Mouse (Mus musculus): ENCODE measurements at regions not wholly inside any gene's neighbourhood (a gene's known extent, or its start where the extent isn't known, plus 50 kb on each side); places are given as distances from the start of the nearest gene placed in this dataset.
"Not testable (repeated sequence)": the region's sequence is repeated elsewhere in the genome, so short reads cannot be mapped to it uniquely, and the experiment has no call there.

- in situ Hi-C loops (cut with MboI; ENCODE audit: low pct_unique_long_range_greater_than_20kb) = no loop called here
- ChIA-PET CTCF (no interaction called here), POLR2A (no interaction called here)
- TF ChIP-seq CTCF (IDR thresholded peaks at IDR 0.05) = no peak
- peaks cover 8% of the 10 kb centered on the region for H3K27me3 ChIP-seq
- ATAC-seq = no peak
- DNase-seq (ENCODE audit: low read depth, low spot score) = no peak
Observed at GRCm38 (mm10) chr10:23733679-23734078, 53.4 kb downstream of the Rps12 start.

GRCm38 (mm10) chr10:23725960-23726714 lies 60.9 kb downstream of the Rps12 start:
- POLR2A ChIA-PET; in situ Hi-C loops (cut with MboI; ENCODE audit: low pct_unique_long_range_greater_than_20kb); ATAC-seq; CTCF ChIA-PET; DNase-seq (ENCODE audit: low read depth, low spot score); H3K27me3 ChIP-seq: not testable (repeated sequence)

- ChIA-PET CTCF (no interaction called here), POLR2A (no interaction called here)
- in situ Hi-C loops (cut with MboI; ENCODE audit: low pct_unique_long_range_greater_than_20kb) = no loop called here
- no peak for DNase-seq (ENCODE audit: low read depth, low spot score)
- ATAC-seq = peak; percentile 88
- no peaks in the 10 kb centered on the region for H3K27me3 ChIP-seq
- no peak for TF ChIP-seq CTCF (IDR thresholded peaks at IDR 0.05)
Observed at GRCm38 (mm10) chr10:23718124-23718523, 69.0 kb downstream of the Rps12 start.

- ChIA-PET POLR2A (no interaction called here), CTCF (interaction anchor here (1.6 kb wide), 1 partner anchor 16 kb away, joined by 4 read pairs; no protein-coding TSS in a partner anchor)
- DNase-seq (ENCODE audit: low read depth, low spot score) (no peak), ATAC-seq (no peak)
- no peak for TF ChIP-seq CTCF (IDR thresholded peaks at IDR 0.05)
- no peaks in the 10 kb centered on the region for H3K27me3 ChIP-seq
- in situ Hi-C loops (cut with MboI; ENCODE audit: low pct_unique_long_range_greater_than_20kb) = no loop called here
Observed at GRCm38 (mm10) chr10:23715511-23715910, 71.6 kb downstream of the Rps12 start.

- no peak for DNase-seq (ENCODE audit: low read depth, low spot score)
- CTCF ChIA-PET = interaction anchor here (1.6 kb wide), 1 partner anchor 16 kb away, joined by 4 read pairs; no protein-coding TSS in a partner anchor
- TF ChIP-seq CTCF (IDR thresholded peaks at IDR 0.05) = peak; percentile 40
- in situ Hi-C loops (cut with MboI; ENCODE audit: low pct_unique_long_range_greater_than_20kb) = no loop called here
- H3K27me3 ChIP-seq = no peaks in the 10 kb centered on the region
- POLR2A ChIA-PET = no interaction called here
- ATAC-seq = no peak
Observed at GRCm38 (mm10) chr10:23715101-23715500, 72.0 kb downstream of the Rps12 start.

- in situ Hi-C loops (cut with MboI; ENCODE audit: low pct_unique_long_range_greater_than_20kb) = no loop called here
- DNase-seq (ENCODE audit: low read depth, low spot score) = no peak
- ChIA-PET CTCF (interaction anchor here (1.7 kb wide), 1 partner anchor 13 kb away, joined by 7 read pairs; no protein-coding TSS in a partner anchor), POLR2A (no interaction called here)
- TF ChIP-seq CTCF (IDR thresholded peaks at IDR 0.05) = no peak
- ATAC-seq = no peak
- H3K27me3 ChIP-seq = peaks cover 3% of the 10 kb centered on the region
Observed at GRCm38 (mm10) chr10:23712691-23713378, 74.2 kb downstream of the Rps12 start.

- peaks cover 7% of the 10 kb centered on the region for H3K27me3 ChIP-seq
- ATAC-seq = no peak
- no peak for TF ChIP-seq CTCF (IDR thresholded peaks at IDR 0.05)
- in situ Hi-C loops (cut with MboI; ENCODE audit: low pct_unique_long_range_greater_than_20kb) = no loop called here
- POLR2A ChIA-PET = no interaction called here
- no peak for DNase-seq (ENCODE audit: low read depth, low spot score)
- CTCF ChIA-PET = interaction anchor here (1.1 to 1.7 kb wide), 2 partner anchors 10 to 12 kb away, joined by 3 to 7 read pairs; no protein-coding TSS in a partner anchor
Observed at GRCm38 (mm10) chr10:23711416-23712171, 75.5 kb downstream of the Rps12 start.

GRCm38 (mm10) chr10:23710999-23711398 lies 76.1 kb downstream of the Rps12 start:
- ChIA-PET POLR2A (no interaction called here), CTCF (interaction anchor here (0.7 to 1.7 kb wide), 3 partner anchors 9 to 614 kb away, joined by 3 to 7 read pairs (median 3); no protein-coding TSS in a partner anchor)
- TF ChIP-seq CTCF (IDR thresholded peaks at IDR 0.05) = no peak
- in situ Hi-C loops (cut with MboI; ENCODE audit: low pct_unique_long_range_greater_than_20kb) = no loop called here
- DNase-seq (ENCODE audit: low read depth, low spot score) (no peak), ATAC-seq (no peak)
- peaks cover 8% of the 10 kb centered on the region for H3K27me3 ChIP-seq

- DNase-seq (ENCODE audit: low read depth, low spot score) = no peak
- in situ Hi-C loops (cut with MboI; ENCODE audit: low pct_unique_long_range_greater_than_20kb) = no loop called here
- ChIA-PET POLR2A (no interaction called here), CTCF (no interaction called here)
- peaks cover 8% of the 10 kb centered on the region for H3K27me3 ChIP-seq
- no peak for TF ChIP-seq CTCF (IDR thresholded peaks at IDR 0.05)
- ATAC-seq = no peak
Observed at GRCm38 (mm10) chr10:23708261-23708660, 78.8 kb downstream of the Rps12 start.

- ChIA-PET POLR2A (no interaction called here), CTCF (no interaction called here)
- peaks cover 8% of the 10 kb centered on the region for H3K27me3 ChIP-seq
- DNase-seq (ENCODE audit: low read depth, low spot score) (no peak), ATAC-seq (no peak)
- in situ Hi-C loops (cut with MboI; ENCODE audit: low pct_unique_long_range_greater_than_20kb) = no loop called here
- TF ChIP-seq CTCF (IDR thresholded peaks at IDR 0.05) = no peak
Observed at GRCm38 (mm10) chr10:23707141-23707540, 79.9 kb downstream of the Rps12 start.

GRCm38 (mm10) chr10:23704048-23704447 lies 83.0 kb downstream of the Rps12 start:
- ChIA-PET CTCF (no interaction called here), POLR2A (no interaction called here)
- DNase-seq (ENCODE audit: low read depth, low spot score) (no peak), ATAC-seq (no peak)
- H3K27me3 ChIP-seq = peaks cover 8% of the 10 kb centered on the region
- in situ Hi-C loops (cut with MboI; ENCODE audit: low pct_unique_long_range_greater_than_20kb) = no loop called here
- TF ChIP-seq CTCF (IDR thresholded peaks at IDR 0.05) = no peak

Data from Patski (cell line).